Mouse (Mus musculus): ENCODE measurements at regions not wholly inside any gene's neighbourhood (a gene's known extent, or its start where the extent isn't known, plus 50 kb on each side); places are given as distances from the start of the nearest gene placed in this dataset.

GRCm38 (mm10) chr1:184559543-184559942, 172.9 kb downstream of the Hlx start:
- 62% methylated on average over 7 of the region's 7 CpGs for WGBS (ENCODE audit: insufficient replicate concordance)
- Histone ChIP-seq H3K9ac (ENCODE audit: low read depth, low read length) (no peak overlapping the region), H3K27me3 (ENCODE audit: control insufficient read depth, insufficient read depth, low read depth, low read length) (no peaks in the 10 kb centered on the region)

GRCm38 (mm10) chr1:184553791-184554190, 178.6 kb downstream of the Hlx start:
- H3K4me2 ChIP-seq (ENCODE audit: low read depth, low read length) = no peak overlapping the region
- H3K4me3 ChIP-seq (ENCODE audit: low read depth, low read length) = no peak overlapping the region
- no peak for ATAC-seq (ENCODE audit: low read depth)
- H3K27ac ChIP-seq (ENCODE audit: low read length) = no peak overlapping the region
- no peaks in the 10 kb centered on the region for H3K27me3 ChIP-seq (ENCODE audit: control insufficient read depth, insufficient read depth, low read depth, low read length)
- H3K36me3 ChIP-seq (ENCODE audit: control insufficient read depth, insufficient read depth) = no peaks in the 10 kb centered on the region
- no peaks in the 10 kb centered on the region for H3K9me3 ChIP-seq (replicated peaks; ENCODE audit: control insufficient read depth, low read length)
- H3K9ac ChIP-seq (ENCODE audit: low read depth, low read length) = no peak overlapping the region
- H3K4me1 ChIP-seq (ENCODE audit: control insufficient read depth, low read depth, low read length) = no peaks in the 10 kb centered on the region

More at GRCm38 (mm10) chr1:184559543-184559942, 172.9 kb downstream of the Hlx start:
- no peaks in the 10 kb centered on the region for H3K4me1 ChIP-seq (ENCODE audit: control insufficient read depth, low read depth, low read length)
- no peak for ATAC-seq (ENCODE audit: low read depth)
- H3K9me3 ChIP-seq (replicated peaks; ENCODE audit: control insufficient read depth, low read length) = no peaks in the 10 kb centered on the region
- no peak overlapping the region for H3K4me2 ChIP-seq (ENCODE audit: low read depth, low read length)
- no peak overlapping the region for H3K27ac ChIP-seq (ENCODE audit: low read length)
- H3K4me3 ChIP-seq (ENCODE audit: low read depth, low read length) = no peak overlapping the region
- H3K36me3 ChIP-seq (ENCODE audit: control insufficient read depth, insufficient read depth) = no peaks in the 10 kb centered on the region

GRCm38 (mm10) chr1:184550491-184550890, 181.9 kb downstream of the Hlx start:
- Histone ChIP-seq H3K9ac (ENCODE audit: low read depth, low read length) (no peak overlapping the region), H3K9me3 (replicated peaks; ENCODE audit: control insufficient read depth, low read length) (no peaks in the 10 kb centered on the region), H3K4me2 (ENCODE audit: low read depth, low read length) (no peak overlapping the region), H3K36me3 (ENCODE audit: control insufficient read depth, insufficient read depth) (no peaks in the 10 kb centered on the region), H3K27ac (ENCODE audit: low read length) (no peak overlapping the region), H3K4me1 (ENCODE audit: control insufficient read depth, low read depth, low read length) (no peaks in the 10 kb centered on the region), H3K27me3 (ENCODE audit: control insufficient read depth, insufficient read depth, low read depth, low read length) (no peaks in the 10 kb centered on the region), H3K4me3 (ENCODE audit: low read depth, low read length) (no peak overlapping the region)
- no peak for ATAC-seq (ENCODE audit: low read depth)
- WGBS (ENCODE audit: insufficient replicate concordance) = 64% methylated on average over 2 of the region's 2 CpGs

GRCm38 (mm10) chr1:184547650-184548235, 184.7 kb downstream of the Hlx start:
- no peak for ATAC-seq (ENCODE audit: low read depth)
- no peaks in the 10 kb centered on the region for H3K27me3 ChIP-seq (ENCODE audit: control insufficient read depth, insufficient read depth, low read depth, low read length)
- no peak overlapping the region for H3K4me2 ChIP-seq (ENCODE audit: low read depth, low read length)
- WGBS (ENCODE audit: insufficient replicate concordance) = 67% methylated on average over 15 of the region's 15 CpGs
- no peaks in the 10 kb centered on the region for H3K36me3 ChIP-seq (ENCODE audit: control insufficient read depth, insufficient read depth)
- no peak overlapping the region for H3K27ac ChIP-seq (ENCODE audit: low read length)
- no peaks in the 10 kb centered on the region for H3K9me3 ChIP-seq (replicated peaks; ENCODE audit: control insufficient read depth, low read length)
- no peaks in the 10 kb centered on the region for H3K4me1 ChIP-seq (ENCODE audit: control insufficient read depth, low read depth, low read length)
- H3K4me3 ChIP-seq (ENCODE audit: low read depth, low read length) = no peak overlapping the region
- H3K9ac ChIP-seq (ENCODE audit: low read depth, low read length) = no peak overlapping the region

- H3K4me2 ChIP-seq (ENCODE audit: low read depth, low read length) = no peak overlapping the region
- H3K4me1 ChIP-seq (ENCODE audit: control insufficient read depth, low read depth, low read length) = no peaks in the 10 kb centered on the region
- no peaks in the 10 kb centered on the region for H3K27me3 ChIP-seq (ENCODE audit: control insufficient read depth, insufficient read depth, low read depth, low read length)
- H3K9me3 ChIP-seq (replicated peaks; ENCODE audit: control insufficient read depth, low read length) = no peaks in the 10 kb centered on the region
- no peak overlapping the region for H3K27ac ChIP-seq (ENCODE audit: low read length)
- no peak for ATAC-seq (ENCODE audit: low read depth)
- no peak overlapping the region for H3K9ac ChIP-seq (ENCODE audit: low read depth, low read length)
- WGBS (ENCODE audit: insufficient replicate concordance) = 56% methylated on average over 5 of the region's 5 CpGs
- H3K36me3 ChIP-seq (ENCODE audit: control insufficient read depth, insufficient read depth) = no peaks in the 10 kb centered on the region
- H3K4me3 ChIP-seq (ENCODE audit: low read depth, low read length) = no peak overlapping the region
Observed at GRCm38 (mm10) chr1:184546140-184546661, 186.2 kb downstream of the Hlx start.

GRCm38 (mm10) chr1:184545111-184545510, 187.3 kb downstream of the Hlx start:
- Histone ChIP-seq H3K9ac (ENCODE audit: low read depth, low read length) (no peak overlapping the region), H3K27me3 (ENCODE audit: control insufficient read depth, insufficient read depth, low read depth, low read length) (no peaks in the 10 kb centered on the region), H3K4me1 (ENCODE audit: control insufficient read depth, low read depth, low read length) (no peaks in the 10 kb centered on the region), H3K27ac (ENCODE audit: low read length) (no peak overlapping the region), H3K9me3 (replicated peaks; ENCODE audit: control insufficient read depth, low read length) (no peaks in the 10 kb centered on the region), H3K4me2 (ENCODE audit: low read depth, low read length) (no peak overlapping the region), H3K36me3 (ENCODE audit: control insufficient read depth, insufficient read depth) (no peaks in the 10 kb centered on the region), H3K4me3 (ENCODE audit: low read depth, low read length) (no peak overlapping the region)
- WGBS (ENCODE audit: insufficient replicate concordance) = 55% methylated on average over 4 of the region's 4 CpGs
- ATAC-seq (ENCODE audit: low read depth) = no peak

- Histone ChIP-seq H3K4me2 (ENCODE audit: low read depth, low read length) (no peak overlapping the region), H3K9ac (ENCODE audit: low read depth, low read length) (no peak overlapping the region), H3K27ac (ENCODE audit: low read length) (no peak overlapping the region), H3K4me3 (ENCODE audit: low read depth, low read length) (no peak overlapping the region), H3K9me3 (replicated peaks; ENCODE audit: control insufficient read depth, low read length) (no peaks in the 10 kb centered on the region), H3K4me1 (ENCODE audit: control insufficient read depth, low read depth, low read length) (no peaks in the 10 kb centered on the region), H3K36me3 (ENCODE audit: control insufficient read depth, insufficient read depth) (no peaks in the 10 kb centered on the region), H3K27me3 (ENCODE audit: control insufficient read depth, insufficient read depth, low read depth, low read length) (no peaks in the 10 kb centered on the region)
- WGBS (ENCODE audit: insufficient replicate concordance) = 52% methylated on average over 11 of the region's 11 CpGs
- no peak for ATAC-seq (ENCODE audit: low read depth)
Observed at GRCm38 (mm10) chr1:184542321-184543115, 189.9 kb downstream of the Hlx start.

GRCm38 (mm10) chr1:184539818-184540217, 192.6 kb downstream of the Hlx start:
- WGBS (ENCODE audit: insufficient replicate concordance) = 35% methylated on average over 7 of the region's 7 CpGs
- Histone ChIP-seq H3K4me1 (ENCODE audit: control insufficient read depth, low read depth, low read length) (no peaks in the 10 kb centered on the region), H3K4me2 (ENCODE audit: low read depth, low read length) (no peak overlapping the region), H3K36me3 (ENCODE audit: control insufficient read depth, insufficient read depth) (no peaks in the 10 kb centered on the region), H3K27ac (ENCODE audit: low read length) (no peak overlapping the region), H3K9ac (ENCODE audit: low read depth, low read length) (no peak overlapping the region), H3K4me3 (ENCODE audit: low read depth, low read length) (no peak overlapping the region), H3K27me3 (ENCODE audit: control insufficient read depth, insufficient read depth, low read depth, low read length) (no peaks in the 10 kb centered on the region), H3K9me3 (replicated peaks; ENCODE audit: control insufficient read depth, low read length) (no peaks in the 10 kb centered on the region)
- ATAC-seq (ENCODE audit: low read depth) = no peak
